Mouse (Mus musculus): ENCODE results near the gene Cd80.

DNA sequence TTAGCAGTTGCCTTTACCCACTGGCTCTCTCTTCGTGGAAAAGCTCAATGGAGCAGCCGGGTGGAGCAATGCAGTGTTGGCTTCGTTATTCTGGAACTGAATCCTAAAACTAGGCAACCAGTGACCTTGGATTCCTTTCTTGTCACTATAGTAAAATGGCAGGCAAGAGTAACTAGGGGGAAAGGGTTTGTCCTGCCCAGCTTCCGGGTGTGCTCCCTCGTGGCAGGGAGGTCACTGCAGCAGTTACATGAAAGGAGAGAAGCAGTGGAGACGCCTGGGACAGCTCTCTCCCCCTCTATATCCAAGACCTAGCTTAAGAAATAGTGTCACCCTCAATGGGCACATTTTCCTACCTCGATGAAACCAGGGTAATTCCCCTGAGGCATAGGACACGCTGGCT, 14.1 kb downstream of the Cd80 start:
- TF ChIP-seq CTCF (conservative IDR thresholded peaks at IDR 0.05; ENCODE audit: low read length) (no peak), POU5F1 (IDR thresholded peaks at IDR 0.05; ENCODE audit: borderline replicate concordance, low read length) (no peak), NANOG (IDR thresholded peaks at IDR 0.05; ENCODE audit: borderline replicate concordance, low read length) (no peak)

All from E14TG2a.4 (cell line).